Mouse (Mus musculus) ES-Bruce4 (cell line): ENCODE results near the gene Cyp26c1. TPM values are rescaled to one million over a fixed set of nuclear protein-coding genes. Genes with fewer than 3 reads are reported as not detected.

Experiments
- H3K27ac ChIP-seq: 2 replicates; pipeline ENCODE4 v1.5.1; 2012; ENCODE audit warnings: low read length, inconsistent platforms; ENCODE audit not compliant: insufficient read depth
- H3K27me3 ChIP-seq: 2 replicates; pipeline ENCODE4 v1.6.1; 2012; ENCODE audit warnings: mild to moderate bottlenecking, low read length, inconsistent platforms; ENCODE audit not compliant: control insufficient read depth, poor library complexity, insufficient read depth, severe bottlenecking
- H3K36me3 ChIP-seq: 2 replicates; pipeline ENCODE4 v1.6.1; 2012; ENCODE audit warnings: inconsistent platforms, mild to moderate bottlenecking, low read length, moderate library complexity; ENCODE audit not compliant: control insufficient read depth, poor library complexity, insufficient read depth, severe bottlenecking
- H3K4me1 ChIP-seq: one replicate; pipeline ENCODE4 v1.8.1; 2011; ENCODE audit warnings: low read length; ENCODE audit not compliant: control insufficient read depth, insufficient read depth
- H3K4me3 ChIP-seq: 2 replicates; pipeline ENCODE4 v1.5.1; 2011; ENCODE audit warnings: low read depth, mild to moderate bottlenecking, low read length
- H3K9ac ChIP-seq: 2 replicates; pipeline ENCODE4 v1.6.1; 2012; ENCODE audit warnings: low read depth, mild to moderate bottlenecking, inconsistent platforms; ENCODE audit not compliant: poor library complexity, severe bottlenecking
- H3K9me3 ChIP-seq: replicated peaks from 2 replicates; pipeline ENCODE4 v1.6.1; 2012; ENCODE audit warnings: mild to moderate bottlenecking, low read length, inconsistent platforms; ENCODE audit not compliant: control insufficient read depth, poor library complexity, insufficient read depth, severe bottlenecking
- CTCF ChIP-seq: IDR thresholded peaks from one replicate; pipeline ENCODE4 v1.8.1; 2011; ENCODE audit warnings: low read depth, low read length
- EP300 ChIP-seq: IDR thresholded peaks from 2 replicates; pipeline ENCODE4 v1.6.1; 2011; ENCODE audit warnings: low read depth, low read length; ENCODE audit not compliant: insufficient read depth
- POLR2A ChIP-seq: IDR thresholded peaks from one replicate; pipeline ENCODE4 v1.8.1; 2011; ENCODE audit warnings: low read length; ENCODE audit not compliant: insufficient read depth
- polyA plus RNA-seq: library from polyadenylated mRNA; stranded (reverse); fragments of >200 nt; gene quantifications from 2 replicates; pipeline ENCODE4 v1.2.4, GENCODE M21; 2011; ENCODE audit warnings: low read depth; ENCODE audit not compliant: missing spikeins, insufficient read depth, insufficient read length

Gene Cyp26c1
- polyA plus RNA-seq: 0.34 and 0.50 TPM in 2 replicates

GRCm38 (mm10) chr19:37685281-37685680 lies at the start of gene Cyp26c1:
TSS of gene Cyp26c1 (plus strand) at chr19:37685581.
- Histone ChIP-seq H3K27ac (no peak within 1 kb of the TSS), H3K9me3 (no peaks in the 10 kb centered on the region), H3K9ac (peak within 1 kb of the TSS; percentile 11; the same call in 1 of the 2 replicates), H3K36me3 (no peaks in the 10 kb centered on the region), H3K4me1 (no peaks in the 10 kb centered on the region), H3K27me3 (no peaks in the 10 kb centered on the region), H3K4me3 (peak within 1 kb of the TSS; percentile 60)
- TF ChIP-seq POLR2A: no peak
- no peak for TF ChIP-seq EP300

- H3K27ac ChIP-seq: no peak overlapping the region
- peak; percentile 4 for TF ChIP-seq CTCF
- no peak for TF ChIP-seq EP300
Measured at GRCm38 (mm10) chr19:37647994-37648393, 37.4 kb upstream of the Cyp26c1 start.

GRCm38 (mm10) chr19:37650526-37650925 lies 34.9 kb upstream of the Cyp26c1 start:
- peaks cover 5% of the 10 kb centered on the region; the same call in 1 of the 2 replicates for H3K9me3 ChIP-seq
- no peak overlapping the region for H3K9ac ChIP-seq
- no peak overlapping the region for H3K4me3 ChIP-seq
- no peak overlapping the region for H3K27ac ChIP-seq
- no peaks in the 10 kb centered on the region for H3K27me3 ChIP-seq
- TF ChIP-seq EP300: no peak
- TF ChIP-seq CTCF: no peak
- H3K36me3 ChIP-seq: no peaks in the 10 kb centered on the region
- H3K4me1 ChIP-seq: no peaks in the 10 kb centered on the region

More at GRCm38 (mm10) chr19:37647994-37648393, 37.4 kb upstream of the Cyp26c1 start:
- no peaks in the 10 kb centered on the region for H3K36me3 ChIP-seq
- H3K4me3 ChIP-seq: no peak overlapping the region
- H3K27me3 ChIP-seq: no peaks in the 10 kb centered on the region
- no peak overlapping the region for H3K9ac ChIP-seq
- no peaks in the 10 kb centered on the region; the same call in 1 of the 2 replicates for H3K9me3 ChIP-seq
- H3K4me1 ChIP-seq: no peaks in the 10 kb centered on the region

GRCm38 (mm10) chr19:37654012-37654411 lies 31.4 kb upstream of the Cyp26c1 start:
- H3K27ac ChIP-seq: no peak overlapping the region
- peaks cover 5% of the 10 kb centered on the region; the same call in 1 of the 2 replicates for H3K9me3 ChIP-seq
- H3K9ac ChIP-seq: no peak overlapping the region
- no peaks in the 10 kb centered on the region for H3K27me3 ChIP-seq
- TF ChIP-seq CTCF (no peak), POLR2A (no peak), EP300 (no peak)
- no peaks in the 10 kb centered on the region for H3K36me3 ChIP-seq
- peaks cover 3% of the 10 kb centered on the region for H3K4me1 ChIP-seq
- no peak overlapping the region for H3K4me3 ChIP-seq

- no peak overlapping the region for H3K27ac ChIP-seq
- peaks cover 5% of the 10 kb centered on the region; the same call in 1 of the 2 replicates for H3K9me3 ChIP-seq
- TF ChIP-seq CTCF (no peak), POLR2A (no peak), EP300 (no peak)
- H3K36me3 ChIP-seq: no peaks in the 10 kb centered on the region
- H3K9ac ChIP-seq: no peak overlapping the region
- H3K27me3 ChIP-seq: no peaks in the 10 kb centered on the region
- H3K4me1 ChIP-seq: peaks cover 6% of the 10 kb centered on the region
- H3K4me3 ChIP-seq: no peak overlapping the region
Measured at GRCm38 (mm10) chr19:37656441-37656840, 28.9 kb upstream of the Cyp26c1 start.

- Histone ChIP-seq H3K36me3 (no peaks in the 10 kb centered on the region), H3K9ac (no peak overlapping the region), H3K4me3 (no peak overlapping the region), H3K27ac (no peak overlapping the region), H3K9me3 (no peaks in the 10 kb centered on the region), H3K4me1 (no peaks in the 10 kb centered on the region), H3K27me3 (no peaks in the 10 kb centered on the region)
- no peak for TF ChIP-seq EP300
- no peak for TF ChIP-seq POLR2A
Measured at GRCm38 (mm10) chr19:37665256-37665655, 20.1 kb upstream of the Cyp26c1 start.
